Mouse (Mus musculus): ENCODE data around the gene Pemt.

DNA sequence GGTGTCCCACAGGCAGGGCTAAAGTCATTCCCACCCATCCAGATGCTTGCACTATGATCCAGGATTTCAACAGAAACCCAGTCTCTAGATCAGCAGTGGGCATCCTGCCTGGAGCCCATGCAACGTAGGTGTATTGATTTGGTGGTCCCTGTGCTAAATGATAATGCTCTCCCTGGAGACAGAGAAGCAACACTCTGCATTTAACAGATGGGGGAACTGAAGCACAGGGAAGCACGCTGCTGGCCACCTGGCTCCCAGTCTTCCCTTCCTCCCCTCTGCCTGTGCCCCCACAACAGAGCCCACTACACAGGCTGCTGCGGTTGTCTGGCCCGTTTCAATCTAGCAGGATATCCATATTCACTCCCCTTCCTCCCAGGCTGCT lies 80.2 kb downstream of the Pemt start:
- no peak for TF ChIP-seq CTCF (IDR thresholded peaks at IDR 0.05; ENCODE audit: extremely low read depth, insufficient read depth, insufficient read length, insufficient replicate concordance)
- TF ChIP-seq POLR2A (IDR thresholded peaks at IDR 0.05; ENCODE audit: low read depth, low read length): no peak
